Mouse (Mus musculus): Measurements from ENCODE around the gene Zdhhc14. TPM values are rescaled to one million over a fixed set of nuclear protein-coding genes. Genes with fewer than 3 reads are reported as not detected.
A peak's percentile ranks its signal among the peaks of the same experiment; 100 is the strongest.

The Zdhhc14 gene
- polyA plus RNA-seq, 1 experiment from 2014 or later = 10.1 TPM

- no peaks in the 10 kb centered on the region for H3K27me3 ChIP-seq (replicated peaks)
- peak overlapping the region; percentile 50; the same call in 1 of the 2 replicates for H3K27ac ChIP-seq
Measured at GRCm38 (mm10) chr17:5544065-5544464, 51.7 kb downstream of the Zdhhc14 start.

GRCm38 (mm10) chr17:5545065-5545464 lies 52.7 kb downstream of the Zdhhc14 start:
- no peak overlapping the region for H3K4me3 ChIP-seq
- ATAC-seq (replicated peaks) = no peak
- H3K27ac ChIP-seq = no peak overlapping the region
- WGBS = 94% methylated on average over 2 of the region's 2 CpGs
- no peaks in the 10 kb centered on the region for H3K27me3 ChIP-seq (replicated peaks)
- no peaks in the 10 kb centered on the region for H3K36me3 ChIP-seq (replicated peaks)
- no peak overlapping the region for H3K9ac ChIP-seq
- no peaks in the 10 kb centered on the region for H3K9me3 ChIP-seq
- H3K4me2 ChIP-seq = no peak overlapping the region
- no peaks in the 10 kb centered on the region for H3K4me1 ChIP-seq

More at GRCm38 (mm10) chr17:5544065-5544464, 51.7 kb downstream of the Zdhhc14 start:
- H3K4me1 ChIP-seq = no peaks in the 10 kb centered on the region
- H3K4me2 ChIP-seq = no peak overlapping the region
- no peak overlapping the region for H3K4me3 ChIP-seq
- WGBS = 68% methylated on average over 5 of the region's 5 CpGs
- H3K9me3 ChIP-seq = no peaks in the 10 kb centered on the region
- H3K36me3 ChIP-seq (replicated peaks) = no peaks in the 10 kb centered on the region
- no peak overlapping the region for H3K9ac ChIP-seq
- no peak for ATAC-seq (replicated peaks)

DNA sequence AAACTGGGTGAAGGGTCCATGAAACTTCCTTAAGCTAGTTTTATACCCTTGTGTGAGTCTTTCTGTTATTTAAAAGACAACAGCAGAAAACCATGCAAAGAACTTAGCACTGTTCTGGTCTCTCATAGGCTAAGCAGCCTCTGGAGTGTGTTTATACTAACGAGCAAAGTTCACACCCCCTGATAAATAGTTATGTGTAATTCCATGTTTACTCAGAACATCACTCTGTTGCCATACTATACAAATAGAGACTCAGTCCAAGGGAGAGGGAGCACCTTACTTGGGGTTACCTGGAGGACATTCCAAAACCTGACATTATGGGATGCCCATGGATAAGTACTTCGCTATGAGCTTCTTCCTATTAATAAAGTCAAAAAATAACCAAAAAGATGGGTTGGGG lies 56.2 kb downstream of the Zdhhc14 start:
- no peaks in the 10 kb centered on the region for H3K4me1 ChIP-seq
- no peaks in the 10 kb centered on the region for H3K36me3 ChIP-seq (replicated peaks)
- no peak overlapping the region for H3K4me2 ChIP-seq
- no peaks in the 10 kb centered on the region for H3K9me3 ChIP-seq
- H3K9ac ChIP-seq = no peak overlapping the region
- 95% methylated on average over 2 of the region's 2 CpGs for WGBS
- no peak overlapping the region for H3K4me3 ChIP-seq
- ATAC-seq (replicated peaks) = no peak
- H3K27ac ChIP-seq = no peak overlapping the region
- no peaks in the 10 kb centered on the region for H3K27me3 ChIP-seq (replicated peaks)

DNA sequence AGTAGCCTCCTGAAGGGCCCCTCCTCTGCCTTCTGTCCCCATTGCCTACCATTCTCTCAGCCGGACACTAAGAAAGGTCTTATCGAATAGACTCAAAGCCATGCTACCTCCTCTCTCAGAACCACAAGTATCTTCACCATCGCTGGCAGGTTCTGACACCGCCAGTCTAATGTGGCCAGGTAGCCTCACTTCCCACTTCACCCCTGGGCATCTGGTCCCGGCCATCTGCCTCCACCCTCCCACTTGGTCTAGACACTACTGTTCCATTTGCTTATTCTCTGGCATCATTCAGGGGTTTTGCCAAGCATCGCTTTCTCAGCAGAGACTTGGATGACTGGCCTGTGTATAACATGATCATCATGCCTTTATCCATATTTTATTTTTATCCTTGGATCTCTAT lies 57.1 kb downstream of the Zdhhc14 start:
- H3K9me3 ChIP-seq = no peaks in the 10 kb centered on the region
- no peak for ATAC-seq (replicated peaks)
- WGBS = 97% methylated on average over 6 of the region's 6 CpGs
- H3K36me3 ChIP-seq (replicated peaks) = no peaks in the 10 kb centered on the region
- H3K4me2 ChIP-seq = no peak overlapping the region
- H3K27me3 ChIP-seq (replicated peaks) = no peaks in the 10 kb centered on the region
- no peak overlapping the region for H3K4me3 ChIP-seq
- H3K9ac ChIP-seq = no peak overlapping the region
- no peak overlapping the region for H3K27ac ChIP-seq
- no peaks in the 10 kb centered on the region for H3K4me1 ChIP-seq

GRCm38 (mm10) chr17:5550444-5550843 lies 58.1 kb downstream of the Zdhhc14 start:
- WGBS = 86% methylated on average over 10 of the region's 10 CpGs
- Histone ChIP-seq H3K4me3 (no peak overlapping the region), H3K9ac (no peak overlapping the region), H3K27me3 (replicated peaks) (no peaks in the 10 kb centered on the region), H3K36me3 (replicated peaks) (no peaks in the 10 kb centered on the region), H3K9me3 (no peaks in the 10 kb centered on the region), H3K4me1 (no peaks in the 10 kb centered on the region), H3K27ac (no peak overlapping the region), H3K4me2 (no peak overlapping the region)
- ATAC-seq (replicated peaks) = no peak

DNA sequence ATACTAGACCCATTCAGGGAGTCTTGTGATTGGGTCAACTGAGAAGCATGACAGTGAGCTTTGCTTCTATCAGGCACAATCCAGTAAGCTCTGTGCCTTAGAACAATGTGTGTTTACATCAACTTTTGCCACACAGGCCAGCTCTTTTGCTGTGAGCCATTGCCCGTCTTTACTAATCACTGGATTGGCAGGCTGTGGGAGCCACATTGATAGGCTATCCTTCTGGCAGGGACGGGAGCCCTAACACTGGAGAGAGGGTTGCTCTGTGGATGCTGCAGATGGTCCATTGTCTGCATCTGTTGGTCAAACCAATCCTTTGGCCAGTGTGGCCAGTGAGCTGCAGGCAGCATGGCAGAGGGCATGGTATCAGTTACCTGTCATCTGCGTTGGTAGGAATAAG lies 58.8 kb downstream of the Zdhhc14 start:
- Histone ChIP-seq H3K9me3 (no peaks in the 10 kb centered on the region), H3K27me3 (replicated peaks) (no peaks in the 10 kb centered on the region), H3K4me3 (no peak overlapping the region), H3K27ac (no peak overlapping the region), H3K4me1 (no peaks in the 10 kb centered on the region), H3K36me3 (replicated peaks) (no peaks in the 10 kb centered on the region), H3K9ac (no peak overlapping the region), H3K4me2 (no peak overlapping the region)
- 82% methylated on average over 3 of the region's 3 CpGs for WGBS
- ATAC-seq (replicated peaks) = no peak

DNA sequence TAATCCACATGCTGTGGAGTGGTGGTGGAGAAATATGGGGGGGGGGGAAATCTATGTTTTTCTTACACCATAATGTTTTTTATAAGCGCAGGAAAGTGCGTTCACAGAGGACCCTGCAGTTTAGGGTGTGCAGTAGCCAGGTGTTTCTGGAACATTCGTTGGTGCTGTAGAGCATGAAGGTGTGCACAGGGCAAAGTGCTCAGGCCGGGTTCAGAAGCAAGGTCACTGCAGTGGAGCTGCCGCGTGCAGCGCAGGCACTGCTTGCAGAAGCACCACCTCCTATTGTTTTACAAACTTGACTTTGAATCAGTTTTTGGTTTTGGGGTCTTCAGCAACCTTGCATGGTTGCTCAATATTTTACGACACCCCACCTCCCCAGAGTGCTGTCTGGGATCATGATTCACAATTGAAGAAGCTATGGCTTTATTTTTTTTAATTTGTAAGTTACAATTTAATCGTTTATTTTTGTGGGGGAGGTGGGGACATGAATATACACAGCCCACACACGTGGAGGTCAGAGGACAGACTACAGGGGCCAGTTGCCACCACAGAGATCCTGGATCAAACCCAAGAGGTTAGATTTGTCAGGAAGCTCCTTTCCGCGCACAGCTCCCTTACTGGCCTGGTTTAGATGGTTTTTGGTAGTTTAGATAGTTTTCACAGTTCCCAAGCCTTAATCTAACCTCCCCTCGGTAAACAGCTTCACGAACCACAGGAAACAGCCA lies 59.8 kb downstream of the Zdhhc14 start:
- 77% methylated on average over 14 of the region's 14 CpGs for WGBS
- no peak for ATAC-seq (replicated peaks)
- no peaks in the 10 kb centered on the region for H3K36me3 ChIP-seq (replicated peaks)

DNA sequence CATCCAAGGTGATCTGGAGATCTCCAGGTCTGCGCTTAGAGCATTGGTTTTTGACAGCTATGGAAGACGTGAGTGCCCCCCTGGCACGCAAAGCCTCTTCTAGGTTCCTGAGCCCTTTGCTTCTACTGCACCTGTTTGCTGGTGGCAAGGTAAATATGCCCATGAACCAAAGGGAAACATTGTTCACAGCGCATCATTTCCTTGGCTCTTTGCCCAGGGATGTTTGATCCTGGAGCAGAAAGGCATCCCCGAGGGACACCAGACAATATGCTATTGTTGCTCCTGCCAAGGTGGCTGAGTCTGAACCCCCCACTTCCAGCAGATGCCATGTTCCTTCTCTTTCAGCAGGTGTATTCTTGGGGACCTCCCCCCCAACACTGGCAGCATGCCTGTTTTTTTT lies 61.2 kb downstream of the Zdhhc14 start:
- Histone ChIP-seq H3K4me3 (no peak overlapping the region), H3K9ac (no peak overlapping the region), H3K27ac (no peak overlapping the region), H3K9me3 (no peaks in the 10 kb centered on the region), H3K36me3 (replicated peaks) (no peaks in the 10 kb centered on the region), H3K4me1 (no peaks in the 10 kb centered on the region), H3K4me2 (no peak overlapping the region), H3K27me3 (replicated peaks) (no peaks in the 10 kb centered on the region)
- no peak for ATAC-seq (replicated peaks)
- 79% methylated on average over 5 of the region's 5 CpGs for WGBS

More for the DNA sequence above, 59.8 kb downstream of the Zdhhc14 start:
- Histone ChIP-seq H3K9ac (no peak overlapping the region), H3K4me3 (no peak overlapping the region), H3K27me3 (replicated peaks) (no peaks in the 10 kb centered on the region), H3K27ac (no peak overlapping the region), H3K4me1 (no peaks in the 10 kb centered on the region), H3K9me3 (no peaks in the 10 kb centered on the region), H3K4me2 (no peak overlapping the region)

- no peak overlapping the region for H3K9ac ChIP-seq
- no peaks in the 10 kb centered on the region for H3K9me3 ChIP-seq
- H3K27ac ChIP-seq = no peak overlapping the region
- H3K4me3 ChIP-seq = no peak overlapping the region
- WGBS = 94% methylated on average over 2 of the region's 2 CpGs
- no peaks in the 10 kb centered on the region for H3K27me3 ChIP-seq (replicated peaks)
- H3K36me3 ChIP-seq (replicated peaks) = no peaks in the 10 kb centered on the region
- ATAC-seq (replicated peaks) = no peak
- no peak overlapping the region for H3K4me2 ChIP-seq
- no peaks in the 10 kb centered on the region for H3K4me1 ChIP-seq
Measured at GRCm38 (mm10) chr17:5554573-5554972, 62.2 kb downstream of the Zdhhc14 start.

- H3K4me1 ChIP-seq = no peaks in the 10 kb centered on the region
- no peak overlapping the region for H3K4me2 ChIP-seq
- no peak overlapping the region for H3K4me3 ChIP-seq
- H3K9ac ChIP-seq = no peak overlapping the region
- no peaks in the 10 kb centered on the region for H3K9me3 ChIP-seq
- H3K36me3 ChIP-seq (replicated peaks) = no peaks in the 10 kb centered on the region
- 76% methylated on average over 8 of the region's 8 CpGs for WGBS
- H3K27me3 ChIP-seq (replicated peaks) = no peaks in the 10 kb centered on the region
- no peak for ATAC-seq (replicated peaks)
- H3K27ac ChIP-seq = no peak overlapping the region
Measured at GRCm38 (mm10) chr17:5556568-5556967, 64.2 kb downstream of the Zdhhc14 start.

DNA sequence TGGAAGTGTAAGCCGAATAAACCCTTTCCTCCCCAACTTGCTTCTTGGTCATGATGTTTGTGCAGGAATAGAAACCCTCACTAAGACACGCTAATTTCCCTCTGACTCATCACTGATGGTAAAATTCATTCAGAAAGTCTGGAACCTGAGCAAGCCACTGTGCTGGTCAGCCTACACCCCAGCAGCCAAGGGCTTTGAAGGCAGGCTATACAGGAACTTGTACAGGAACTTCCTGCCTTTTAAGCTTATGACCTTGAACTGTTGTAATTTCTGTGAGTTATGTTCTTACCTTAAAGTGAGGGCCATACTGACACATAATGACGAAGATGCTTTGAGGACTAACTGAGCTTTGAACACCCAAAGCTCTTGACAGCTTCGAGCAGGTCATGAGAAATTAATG lies 67.9 kb downstream of the Zdhhc14 start:
- Histone ChIP-seq H3K27me3 (replicated peaks) (no peaks in the 10 kb centered on the region), H3K9me3 (0 out of 2 replicates have a peak, but pooled peaks cover 3% of the 10 kb centered on the region), H3K4me2 (no peak overlapping the region), H3K27ac (no peak overlapping the region), H3K36me3 (replicated peaks) (no peaks in the 10 kb centered on the region), H3K9ac (no peak overlapping the region), H3K4me3 (no peak overlapping the region), H3K4me1 (no peaks in the 10 kb centered on the region)
- WGBS = 91% methylated on average over 4 of the region's 4 CpGs
- no peak for ATAC-seq (replicated peaks)

DNA sequence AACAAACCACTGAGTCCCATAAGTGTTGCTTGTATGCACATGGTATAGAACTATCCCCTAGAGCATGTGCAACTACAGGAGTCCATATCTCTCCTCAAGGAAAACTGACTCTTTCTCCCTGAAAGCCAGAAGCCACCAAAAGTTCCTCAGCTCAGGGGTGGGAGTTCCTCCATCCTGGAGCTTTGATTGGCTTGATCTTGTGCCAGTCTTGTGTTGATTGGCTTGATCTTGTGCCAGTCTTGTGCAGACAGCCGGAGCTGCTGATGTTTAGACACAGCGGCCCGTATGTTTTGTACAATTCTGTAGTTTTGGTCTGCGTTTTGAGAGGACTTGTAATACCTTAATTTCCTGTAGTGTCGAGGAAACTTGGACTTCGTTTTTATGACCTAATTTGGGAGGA lies 70.8 kb downstream of the Zdhhc14 start:
- H3K4me1 ChIP-seq = no peaks in the 10 kb centered on the region
- no peaks in the 10 kb centered on the region for H3K36me3 ChIP-seq (replicated peaks)
- no peak for ATAC-seq (replicated peaks)
- 0 out of 2 replicates have a peak, but pooled peaks cover 3% of the 10 kb centered on the region for H3K9me3 ChIP-seq
- no peak overlapping the region for H3K4me2 ChIP-seq
- H3K27ac ChIP-seq = no peak overlapping the region
- WGBS = 92% methylated on average over 6 of the region's 6 CpGs
- H3K27me3 ChIP-seq (replicated peaks) = no peaks in the 10 kb centered on the region
- H3K4me3 ChIP-seq = no peak overlapping the region
- H3K9ac ChIP-seq = no peak overlapping the region

- 82% methylated on average over 7 of the region's 7 CpGs for WGBS
- H3K9me3 ChIP-seq = 0 out of 2 replicates have a peak, but pooled peaks cover 3% of the 10 kb centered on the region
- H3K4me2 ChIP-seq = no peak overlapping the region
- no peak overlapping the region for H3K9ac ChIP-seq
- no peak for ATAC-seq (replicated peaks)
- H3K4me1 ChIP-seq = no peaks in the 10 kb centered on the region
- H3K27ac ChIP-seq = no peak overlapping the region
- no peak overlapping the region for H3K4me3 ChIP-seq
- no peaks in the 10 kb centered on the region for H3K27me3 ChIP-seq (replicated peaks)
- H3K36me3 ChIP-seq (replicated peaks) = no peaks in the 10 kb centered on the region
Measured at GRCm38 (mm10) chr17:5566006-5566405, 73.6 kb downstream of the Zdhhc14 start.

All from midbrain, embryonic 15.5 days (tissue).